Mouse (Mus musculus) liver, adult 2 months (tissue): ENCODE measurements around the gene Dact2. TPM values are rescaled to one million over a fixed set of nuclear protein-coding genes. Genes with fewer than 3 reads are reported as not detected.

ENCODE experiments used
- DNase-seq: peaks from one replicate; pipeline ENCODE4 v3.0.0-alpha.2; 2011; ENCODE audit warnings: low read depth, low spot score; ENCODE audit errors: extremely low read depth
- H3K27ac ChIP-seq: fragments of 200-500 bp; replicated peaks from 2 replicates; pipeline ENCODE4 v1.5.1; 2012; ENCODE audit warnings: low read depth, mild to moderate bottlenecking, control low read depth, inconsistent platforms, low read length; ENCODE audit not compliant: insufficient read depth
- H3K27me3 ChIP-seq: fragments of 200-500 bp; 2 replicates; pipeline ENCODE4 v1.6.1; 2012; ENCODE audit warnings: mild to moderate bottlenecking, moderate library complexity, low read length, inconsistent platforms; ENCODE audit not compliant: control insufficient read depth, insufficient read depth
- H3K36me3 ChIP-seq: fragments of 200-500 bp; 2 replicates; pipeline ENCODE4 v1.6.1; 2012; ENCODE audit warnings: low read length, inconsistent platforms; ENCODE audit not compliant: control insufficient read depth, insufficient read depth
- H3K4me1 ChIP-seq: fragments of 200-500 bp; 2 replicates; pipeline ENCODE4 v1.6.1; 2011; ENCODE audit warnings: low read length; ENCODE audit not compliant: control insufficient read depth, insufficient read depth
- H3K4me3 ChIP-seq: fragments of 200-500 bp; 2 replicates; pipeline ENCODE4 v1.5.1; 2011; ENCODE audit warnings: low read depth, mild to moderate bottlenecking, control low read depth, low read length, moderate library complexity; ENCODE audit not compliant: insufficient read depth
- H3K79me2 ChIP-seq: fragments of 200-500 bp; 2 replicates; pipeline ENCODE4 v1.6.1; 2012; ENCODE audit warnings: inconsistent platforms, mild to moderate bottlenecking, low read length, moderate library complexity; ENCODE audit not compliant: control insufficient read depth, insufficient read depth
- H3K9ac ChIP-seq: fragments of 200-500 bp; 2 replicates; pipeline ENCODE4 v1.6.1; 2012; ENCODE audit warnings: low read depth, mild to moderate bottlenecking, control low read depth, inconsistent platforms, low read length
- CTCF ChIP-seq: fragments of 200-500 bp; IDR thresholded peaks from 2 replicates; pipeline ENCODE4 v1.5.1; 2011; ENCODE audit warnings: low read depth, low read length, control low read depth
- POLR2A ChIP-seq: fragments of 200-500 bp; IDR thresholded peaks from 2 replicates; pipeline ENCODE4 v1.6.1; 2011; ENCODE audit warnings: low read length, control low read depth; ENCODE audit not compliant: insufficient read depth; ENCODE audit errors: extremely low read depth
- WGBS: fragments of 180-500 bp; shearing (Covaris S2); methylation state at CpG from one replicate; pipeline ENCODE4 v1.1.7; 2018; 5-methylcytosine and 5-hydroxymethylcytosine counted together
- polyA plus RNA-seq: library from polyadenylated mRNA; depleted of rRNA; stranded (reverse); fragments of >200 nt; gene quantifications from 2 replicates; pipeline ENCODE4 v1.2.3, GENCODE M21; 2012; rRNA removed
- total RNA-seq: library from RNA; depleted of rRNA; stranded (reverse); fragments of >200 nt; gene quantifications from 2 replicates; pipeline ENCODE4 v1.2.3, GENCODE M21; 2014; rRNA removed

Gene Dact2
- total RNA-seq (5.1 and 7.2 TPM in 2 replicates), polyA plus RNA-seq (13.7 and 19.8 TPM in 2 replicates)

GRCm38 (mm10) chr17:14204061-14204460, at the start of gene Dact2:
TSS of gene Dact2 (minus strand) at chr17:14204304.
- 35% methylated on average over 13 of the region's 13 CpGs for WGBS
- no peak for DNase-seq
- Histone ChIP-seq H3K27me3 (no peaks in the 10 kb centered on the region), H3K4me3 (peak within 1 kb of the TSS; percentile 62), H3K36me3 (no peaks in the 10 kb centered on the region), H3K4me1 (peaks cover 14% of the 10 kb centered on the region), H3K79me2 (0 out of 2 replicates have a peak, but pooled peaks cover 3% of the 10 kb centered on the region), H3K9ac (peak within 1 kb of the TSS; percentile 98), H3K27ac (peak within 1 kb of the TSS; percentile 92)
- TF ChIP-seq POLR2A (no peak), CTCF (no peak)

- no peak for TF ChIP-seq CTCF
- TF ChIP-seq POLR2A: no peak
- no peaks in the 10 kb centered on the region for H3K36me3 ChIP-seq
- 75% methylated on average over 7 of the region's 7 CpGs for WGBS
- no peaks in the 10 kb centered on the region for H3K4me1 ChIP-seq
- no peak overlapping the region for H3K27ac ChIP-seq
- no peaks in the 10 kb centered on the region for H3K27me3 ChIP-seq
- H3K9ac ChIP-seq: no peak overlapping the region
- peak; percentile 1 for DNase-seq
- H3K79me2 ChIP-seq: no peaks in the 10 kb centered on the region
- no peak overlapping the region for H3K4me3 ChIP-seq
Observed at GRCm38 (mm10) chr17:14252456-14252855, 48.4 kb upstream of the Dact2 start.

GRCm38 (mm10) chr17:14250401-14250800, 46.3 kb upstream of the Dact2 start:
- no peaks in the 10 kb centered on the region for H3K36me3 ChIP-seq
- DNase-seq: no peak
- no peaks in the 10 kb centered on the region for H3K4me1 ChIP-seq
- no peaks in the 10 kb centered on the region for H3K79me2 ChIP-seq
- no peak overlapping the region for H3K27ac ChIP-seq
- no peak overlapping the region for H3K9ac ChIP-seq
- H3K27me3 ChIP-seq: no peaks in the 10 kb centered on the region
- WGBS: 72% methylated on average over 8 of the region's 8 CpGs
- no peak for TF ChIP-seq POLR2A
- H3K4me3 ChIP-seq: no peak overlapping the region

- TF ChIP-seq POLR2A (no peak), CTCF (no peak)
- H3K9ac ChIP-seq: no peak overlapping the region
- H3K27ac ChIP-seq: no peak overlapping the region
- H3K27me3 ChIP-seq: no peaks in the 10 kb centered on the region
- no peaks in the 10 kb centered on the region for H3K79me2 ChIP-seq
- H3K4me3 ChIP-seq: no peak overlapping the region
- no peaks in the 10 kb centered on the region for H3K4me1 ChIP-seq
- no peak for DNase-seq
- H3K36me3 ChIP-seq: no peaks in the 10 kb centered on the region
- WGBS: 58% methylated on average over 4 of the region's 4 CpGs
Observed at GRCm38 (mm10) chr17:14249595-14249994, 45.5 kb upstream of the Dact2 start.

GRCm38 (mm10) chr17:14247931-14248330, 43.8 kb upstream of the Dact2 start:
- H3K27ac ChIP-seq: no peak overlapping the region
- H3K27me3 ChIP-seq: no peaks in the 10 kb centered on the region
- H3K4me3 ChIP-seq: no peak overlapping the region
- H3K79me2 ChIP-seq: no peaks in the 10 kb centered on the region
- no peaks in the 10 kb centered on the region for H3K4me1 ChIP-seq
- no peak for TF ChIP-seq POLR2A
- TF ChIP-seq CTCF: no peak
- 88% methylated on average over 8 of the region's 8 CpGs for WGBS
- no peaks in the 10 kb centered on the region for H3K36me3 ChIP-seq
- H3K9ac ChIP-seq: no peak overlapping the region
- DNase-seq: no peak

- WGBS: 92% methylated on average over 2 of the region's 2 CpGs
- no peaks in the 10 kb centered on the region for H3K36me3 ChIP-seq
- DNase-seq: no peak
- no peaks in the 10 kb centered on the region for H3K79me2 ChIP-seq
- no peak overlapping the region for H3K4me3 ChIP-seq
- no peaks in the 10 kb centered on the region for H3K27me3 ChIP-seq
- H3K9ac ChIP-seq: no peak overlapping the region
- H3K4me1 ChIP-seq: no peaks in the 10 kb centered on the region
- no peak overlapping the region for H3K27ac ChIP-seq
- TF ChIP-seq POLR2A: no peak
- no peak for TF ChIP-seq CTCF
Observed at GRCm38 (mm10) chr17:14246266-14246665, 42.2 kb upstream of the Dact2 start.
